Mouse (Mus musculus) heart, adult 2 months (tissue): ENCODE measurements at regions not wholly inside any gene's neighbourhood (a gene's known extent, or its start where the extent isn't known, plus 50 kb on each side); places are given as distances from the start of the nearest gene placed in this dataset.

Source experiments
- DNase-seq, 2 experiments: peaks; one replicate each; pipeline ENCODE4 v3.0.0; 2021
- H3K27ac ChIP-seq: fragments of 200-600 bp; 2 replicates; pipeline ENCODE4 v1.8.1; 2022
- H3K27me3 ChIP-seq: fragments of 200-500 bp; 2 replicates; pipeline ENCODE4 v1.6.1; 2012; ENCODE audit warnings: mild to moderate bottlenecking, low read length, inconsistent platforms, mixed read lengths; ENCODE audit not compliant: control insufficient read depth, insufficient read depth
- H3K36me3 ChIP-seq: fragments of 200-500 bp; 2 replicates; pipeline ENCODE4 v1.6.1; 2012; ENCODE audit warnings: low read length, inconsistent platforms; ENCODE audit not compliant: control insufficient read depth, insufficient read depth
- H3K4me1 ChIP-seq: fragments of 200-500 bp; 2 replicates; pipeline ENCODE4 v1.6.1; 2011; ENCODE audit warnings: low read length; ENCODE audit not compliant: control insufficient read depth, insufficient read depth
- H3K4me3 ChIP-seq: fragments of 200-600 bp; 2 replicates; pipeline ENCODE4 v1.8.1; 2022
- H3K79me2 ChIP-seq: fragments of 200-500 bp; replicated peaks from 2 replicates; pipeline ENCODE4 v1.6.1; 2012; ENCODE audit warnings: mild to moderate bottlenecking, inconsistent platforms, low read length, moderate library complexity, mixed read lengths; ENCODE audit not compliant: control insufficient read depth, insufficient read depth
- H3K9ac ChIP-seq: fragments of 200-500 bp; 2 replicates; pipeline ENCODE4 v1.6.1; 2012; ENCODE audit warnings: low read depth, mild to moderate bottlenecking, control low read depth, inconsistent platforms, low read length, mixed read lengths
- CTCF ChIP-seq: fragments of 200-600 bp; IDR thresholded peaks from 2 replicates; pipeline ENCODE4 v1.8.1; 2022; ENCODE audit warnings: antibody characterized with exemption, mild to moderate bottlenecking, moderate library complexity
- EP300 ChIP-seq: fragments of 200-500 bp; IDR thresholded peaks from 2 replicates; pipeline ENCODE4 v1.6.1; 2011; ENCODE audit warnings: low read depth, low read length, control low read depth; ENCODE audit not compliant: insufficient read depth
- POLR2A ChIP-seq: fragments of 200-500 bp; IDR thresholded peaks from 2 replicates; pipeline ENCODE4 v1.6.1; 2011; ENCODE audit warnings: mild to moderate bottlenecking, low read depth, low read length, control low read depth; ENCODE audit not compliant: insufficient read depth
- WGBS: fragments of 180-500 bp; shearing (Covaris S2); methylation state at CpG from one replicate; pipeline ENCODE4 v1.1.7; 2018; 5-methylcytosine and 5-hydroxymethylcytosine counted together
- intact Hi-C: fragments of 180-260 bp; cut with DNase I; formaldehyde crosslinking; loops from one replicate; pipeline ENCODE4 v1.15.1; 2025

GRCm38 (mm10) chr9:50433525-50433924 is 60.8 kb upstream of the Plet1 start:
- TF ChIP-seq CTCF = no peak
- TF ChIP-seq POLR2A = no peak
- no peak for TF ChIP-seq EP300
- no peaks in the 10 kb centered on the region for H3K79me2 ChIP-seq
- 81% methylated on average over 4 of the region's 4 CpGs for WGBS

GRCm38 (mm10) chr9:50433978-50434377 is 60.3 kb upstream of the Plet1 start:
- no peaks in the 10 kb centered on the region for H3K36me3 ChIP-seq
- no peaks in the 10 kb centered on the region for H3K27me3 ChIP-seq
- H3K79me2 ChIP-seq = no peaks in the 10 kb centered on the region
- no peak for DNase-seq
- intact Hi-C loops = no loop called here
- no peaks in the 10 kb centered on the region for H3K4me1 ChIP-seq
- TF ChIP-seq POLR2A (no peak), EP300 (no peak), CTCF (no peak)
- 81% methylated on average over 4 of the region's 4 CpGs for WGBS
- H3K4me3 ChIP-seq = no peak overlapping the region
- no peak overlapping the region for H3K27ac ChIP-seq
- H3K9ac ChIP-seq = no peak overlapping the region

More at GRCm38 (mm10) chr9:50433525-50433924, 60.8 kb upstream of the Plet1 start:
- no peak for DNase-seq
- Histone ChIP-seq H3K27me3 (no peaks in the 10 kb centered on the region), H3K4me1 (no peaks in the 10 kb centered on the region), H3K27ac (no peak overlapping the region), H3K36me3 (no peaks in the 10 kb centered on the region), H3K4me3 (no peak overlapping the region), H3K9ac (no peak overlapping the region)
- intact Hi-C loops = no loop called here

DNA sequence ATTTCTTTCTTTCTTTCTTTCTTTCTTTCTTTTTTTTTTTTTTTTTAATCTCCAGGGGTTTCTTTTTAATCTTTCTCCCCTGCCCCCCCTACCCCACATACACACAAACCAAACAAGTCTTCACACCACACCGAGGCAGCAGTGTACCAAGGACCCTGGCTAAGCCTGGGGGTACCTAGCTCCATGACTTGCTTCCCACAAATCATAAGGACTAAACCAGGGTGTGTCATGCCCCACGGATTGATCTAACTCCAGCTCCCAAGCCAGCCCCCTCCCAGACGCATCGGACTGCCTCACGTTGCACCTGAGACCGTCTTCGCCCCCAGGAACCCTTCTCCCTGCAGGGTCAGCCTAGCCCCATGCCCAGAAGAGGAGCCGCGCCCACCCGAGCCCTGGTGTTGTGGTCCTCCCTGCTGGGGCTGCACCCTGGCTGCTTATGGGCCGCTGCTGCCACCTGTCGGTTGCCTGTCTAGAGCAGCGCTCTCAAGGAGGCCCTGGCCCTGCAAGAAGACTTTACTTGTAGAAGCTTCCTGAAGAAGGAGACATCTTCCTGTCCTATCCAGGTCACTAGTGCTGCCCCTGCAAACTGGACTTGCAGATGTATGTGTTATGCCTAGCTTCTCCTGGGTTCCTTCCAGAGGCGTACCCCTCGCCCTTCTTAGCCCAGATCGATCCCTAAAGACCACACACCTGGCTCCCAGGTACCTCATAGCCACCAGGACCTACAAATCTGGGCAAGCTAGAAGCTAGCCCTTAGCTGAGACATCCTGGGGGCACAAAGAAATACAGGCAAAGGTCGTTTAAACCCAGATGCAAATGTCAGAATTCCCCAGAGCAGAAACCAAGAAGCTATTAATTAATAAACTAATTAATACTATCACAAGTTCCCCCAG is 56.2 kb upstream of the Plet1 start:
- TF ChIP-seq EP300 = no peak
- peak; percentile 87 for TF ChIP-seq CTCF
- no peak for TF ChIP-seq POLR2A
- Histone ChIP-seq H3K36me3 (no peaks in the 10 kb centered on the region), H3K4me3 (no peak overlapping the region), H3K9ac (0 out of 2 replicates have a peak overlapping the region, but pooled peaks have one; percentile 25), H3K27me3 (no peaks in the 10 kb centered on the region), H3K79me2 (no peaks in the 10 kb centered on the region), H3K27ac (no peak overlapping the region), H3K4me1 (no peaks in the 10 kb centered on the region; the same call in 1 of the 2 replicates)
- DNase-seq = peak; percentile 53 to 77
- WGBS = 18% methylated on average over 17 of the region's 17 CpGs
- intact Hi-C loops = loop anchor here (2.0 kb wide), 2 partner anchors 103 to 943 kb away; no protein-coding TSS in a partner anchor

DNA sequence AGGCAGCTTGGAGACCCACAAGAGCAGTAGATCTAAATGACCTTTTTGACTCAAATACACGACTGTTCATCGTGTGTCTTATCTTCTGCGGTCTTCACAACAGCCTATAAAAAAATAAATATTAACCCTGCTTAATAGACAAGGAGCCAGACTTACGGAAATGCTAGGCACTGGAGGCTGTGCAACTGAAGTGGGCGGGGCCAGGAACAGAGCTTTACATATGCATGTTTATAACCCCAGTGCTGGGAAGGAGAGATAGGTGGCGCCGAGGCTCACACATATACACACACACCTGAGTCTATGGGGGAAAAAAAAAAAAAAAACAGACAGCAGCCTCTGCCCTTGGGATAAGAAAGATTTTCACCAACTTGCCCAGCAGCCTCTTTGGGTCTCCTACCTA is 55.6 kb upstream of the Plet1 start:
- no peak for DNase-seq
- TF ChIP-seq POLR2A = no peak
- no peak for TF ChIP-seq CTCF
- no peak for TF ChIP-seq EP300
- H3K27me3 ChIP-seq = no peaks in the 10 kb centered on the region
- intact Hi-C loops = loop anchor here (2.0 kb wide), 1 partner anchor 944 kb away; no protein-coding TSS in a partner anchor
- WGBS = 58% methylated on average over 7 of the region's 7 CpGs
- no peak overlapping the region for H3K27ac ChIP-seq
- no peak overlapping the region for H3K4me3 ChIP-seq
- H3K4me1 ChIP-seq = peaks cover 1% of the 10 kb centered on the region
- no peaks in the 10 kb centered on the region for H3K79me2 ChIP-seq
- no peak overlapping the region for H3K9ac ChIP-seq
- H3K36me3 ChIP-seq = no peaks in the 10 kb centered on the region

DNA sequence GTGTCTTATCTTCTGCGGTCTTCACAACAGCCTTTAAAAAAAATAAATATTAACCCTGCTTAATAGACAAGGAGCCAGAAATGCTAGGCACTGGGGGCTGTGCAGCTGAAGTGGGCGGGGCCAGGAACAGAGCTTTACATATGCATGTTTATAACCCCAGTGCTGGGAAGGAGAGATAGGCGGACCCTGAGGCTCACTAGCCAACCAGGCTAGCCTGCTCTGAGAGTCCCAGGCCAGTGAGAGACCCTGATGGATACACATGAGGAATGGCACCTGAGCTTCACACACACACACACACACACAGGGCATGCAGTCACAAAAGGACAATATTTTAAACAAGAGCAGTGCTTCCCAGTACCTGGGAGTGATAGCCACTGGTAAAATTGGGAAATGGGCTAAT is 54.1 kb upstream of the Plet1 start:
- TF ChIP-seq CTCF (no peak), POLR2A (no peak), EP300 (no peak)
- H3K79me2 ChIP-seq = no peaks in the 10 kb centered on the region
- intact Hi-C loops = loop anchor here (10.0 kb wide), 1 partner anchor 155 kb away; no protein-coding TSS in a partner anchor
- DNase-seq = no peak
- H3K27ac ChIP-seq = no peak overlapping the region
- H3K36me3 ChIP-seq = no peaks in the 10 kb centered on the region
- no peaks in the 10 kb centered on the region for H3K27me3 ChIP-seq
- 80% methylated on average over 3 of the region's 3 CpGs for WGBS
- no peak overlapping the region for H3K9ac ChIP-seq
- peaks cover 3% of the 10 kb centered on the region for H3K4me1 ChIP-seq
- no peak overlapping the region for H3K4me3 ChIP-seq

- TF ChIP-seq EP300 = peak; percentile 71
- no peak for TF ChIP-seq CTCF
- H3K9ac ChIP-seq = no peak overlapping the region
- H3K27me3 ChIP-seq = no peaks in the 10 kb centered on the region
- peaks cover 3% of the 10 kb centered on the region for H3K4me1 ChIP-seq
- no peaks in the 10 kb centered on the region for H3K36me3 ChIP-seq
- DNase-seq = peak; percentile 43 to 74
- H3K27ac ChIP-seq = no peak overlapping the region
- no peak overlapping the region for H3K4me3 ChIP-seq
- H3K79me2 ChIP-seq = no peaks in the 10 kb centered on the region
- intact Hi-C loops = loop anchor here (10.0 kb wide), 1 partner anchor 154 kb away; no protein-coding TSS in a partner anchor
- WGBS = 65% methylated on average over 2 of the region's 2 CpGs
Observed at GRCm38 (mm10) chr9:50440689-50441088, 53.6 kb upstream of the Plet1 start.
